Mouse (Mus musculus): Measurements from ENCODE around the gene Ankdd1a. TPM values are rescaled to one million over a fixed set of nuclear protein-coding genes. Genes with fewer than 3 reads are reported as not detected.

The Ankdd1a gene
- polyA plus RNA-seq, 1 experiment from 2014 or later, result 0.23 TPM

- H3K27me3 ChIP-seq, result no peaks in the 10 kb centered on the region
- ATAC-seq (replicated peaks), result no peak
- H3K4me1 ChIP-seq, result no peaks in the 10 kb centered on the region
- WGBS, result 66% methylated on average over 13 of the region's 13 CpGs
- H3K4me3 ChIP-seq, result no peak overlapping the region
- no peaks in the 10 kb centered on the region for H3K36me3 ChIP-seq
- no peaks in the 10 kb centered on the region for H3K9me3 ChIP-seq
- no peak overlapping the region for H3K9ac ChIP-seq (replicated peaks)
- H3K4me2 ChIP-seq (replicated peaks), result no peak overlapping the region
- no peak overlapping the region for H3K27ac ChIP-seq (replicated peaks)
Measured at GRCm38 (mm10) chr9:65541126-65542068, 21.4 kb upstream of the Ankdd1a start.

DNA sequence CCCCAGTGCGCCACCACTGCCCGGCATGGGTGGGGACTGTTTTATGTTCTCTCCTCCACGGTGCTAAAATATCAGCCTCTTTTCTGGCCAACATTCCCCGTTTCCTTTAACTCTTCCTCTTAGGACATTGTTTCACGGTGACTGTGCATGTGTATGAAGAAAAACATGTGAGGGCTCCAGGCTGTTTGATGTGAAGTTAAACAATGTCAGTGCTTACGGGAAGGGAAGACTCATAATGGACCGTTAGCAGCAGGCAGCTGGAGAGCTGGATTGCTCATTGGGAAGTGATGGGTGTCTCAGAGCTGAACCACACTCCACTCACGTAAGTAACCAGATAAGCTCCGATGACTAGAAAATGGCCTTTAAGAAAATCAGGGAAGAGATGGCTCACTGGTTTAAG lies 19.7 kb upstream of the Ankdd1a start:
- Histone ChIP-seq H3K27ac (replicated peaks) (no peak overlapping the region), H3K4me1 (no peaks in the 10 kb centered on the region), H3K36me3 (no peaks in the 10 kb centered on the region), H3K9me3 (no peaks in the 10 kb centered on the region), H3K27me3 (no peaks in the 10 kb centered on the region), H3K4me2 (replicated peaks) (no peak overlapping the region), H3K9ac (replicated peaks) (no peak overlapping the region), H3K4me3 (no peak overlapping the region)
- ATAC-seq (replicated peaks), result no peak
- WGBS, result 84% methylated on average over 9 of the region's 9 CpGs

DNA sequence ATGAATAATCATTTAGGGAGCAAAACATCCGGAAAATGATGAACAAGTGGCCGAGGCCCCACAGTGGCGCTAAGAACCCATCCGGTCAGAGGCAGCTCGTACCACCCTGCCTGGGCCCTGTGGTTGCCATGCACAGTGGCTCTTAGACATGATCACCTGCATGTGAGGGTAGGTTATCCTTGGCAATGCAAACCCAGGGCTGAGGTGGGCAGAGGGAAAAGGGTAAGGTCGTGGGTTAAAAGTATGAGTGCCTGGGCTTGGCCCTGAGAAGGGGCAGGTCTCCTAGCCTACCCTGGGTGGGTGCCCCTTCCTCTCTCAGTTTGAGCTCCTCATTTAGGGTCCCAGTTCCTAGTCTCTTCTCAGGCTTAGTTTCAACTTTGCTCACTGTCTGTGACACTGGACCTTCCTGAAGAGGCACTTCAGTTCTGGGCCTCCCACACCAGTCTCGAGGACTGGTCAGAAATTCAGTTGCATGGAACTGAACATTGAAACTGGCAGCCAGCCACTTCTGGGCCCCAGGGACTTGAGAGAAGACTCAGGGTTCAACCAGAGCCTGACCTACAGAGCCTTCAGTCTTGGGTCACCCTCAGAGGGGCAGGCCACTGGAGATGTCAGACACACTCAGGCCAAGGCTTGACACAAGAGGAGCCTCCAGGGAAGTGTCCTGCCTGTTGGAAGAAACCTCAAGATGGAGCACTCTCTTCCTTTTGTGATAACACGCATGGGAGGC lies 18.1 kb upstream of the Ankdd1a start:
- Histone ChIP-seq H3K4me1 (no peaks in the 10 kb centered on the region), H3K4me2 (replicated peaks) (no peak overlapping the region), H3K4me3 (no peak overlapping the region), H3K9me3 (no peaks in the 10 kb centered on the region), H3K9ac (replicated peaks) (no peak overlapping the region), H3K27ac (replicated peaks) (no peak overlapping the region), H3K36me3 (no peaks in the 10 kb centered on the region), H3K27me3 (no peaks in the 10 kb centered on the region)
- WGBS, result 87% methylated on average over 8 of the region's 8 CpGs
- no peak for ATAC-seq (replicated peaks)

GRCm38 (mm10) chr9:65536491-65536890 lies 16.5 kb upstream of the Ankdd1a start:
- Histone ChIP-seq H3K4me2 (replicated peaks) (no peak overlapping the region), H3K27me3 (no peaks in the 10 kb centered on the region), H3K9ac (replicated peaks) (no peak overlapping the region), H3K4me3 (no peak overlapping the region), H3K4me1 (no peaks in the 10 kb centered on the region), H3K36me3 (no peaks in the 10 kb centered on the region), H3K27ac (replicated peaks) (no peak overlapping the region), H3K9me3 (no peaks in the 10 kb centered on the region)
- ATAC-seq (replicated peaks), result no peak
- WGBS, result 80% methylated on average over 4 of the region's 4 CpGs

- ATAC-seq (replicated peaks), result no peak
- no peak overlapping the region for H3K27ac ChIP-seq (replicated peaks)
- H3K4me1 ChIP-seq, result no peaks in the 10 kb centered on the region
- no peaks in the 10 kb centered on the region for H3K36me3 ChIP-seq
- 86% methylated on average over 10 of the region's 11 CpGs for WGBS
- H3K9ac ChIP-seq (replicated peaks), result no peak overlapping the region
- no peaks in the 10 kb centered on the region for H3K27me3 ChIP-seq
- H3K4me3 ChIP-seq, result no peak overlapping the region
- H3K4me2 ChIP-seq (replicated peaks), result no peak overlapping the region
- H3K9me3 ChIP-seq, result no peaks in the 10 kb centered on the region
Measured at GRCm38 (mm10) chr9:65535789-65536469, 15.9 kb upstream of the Ankdd1a start.

DNA sequence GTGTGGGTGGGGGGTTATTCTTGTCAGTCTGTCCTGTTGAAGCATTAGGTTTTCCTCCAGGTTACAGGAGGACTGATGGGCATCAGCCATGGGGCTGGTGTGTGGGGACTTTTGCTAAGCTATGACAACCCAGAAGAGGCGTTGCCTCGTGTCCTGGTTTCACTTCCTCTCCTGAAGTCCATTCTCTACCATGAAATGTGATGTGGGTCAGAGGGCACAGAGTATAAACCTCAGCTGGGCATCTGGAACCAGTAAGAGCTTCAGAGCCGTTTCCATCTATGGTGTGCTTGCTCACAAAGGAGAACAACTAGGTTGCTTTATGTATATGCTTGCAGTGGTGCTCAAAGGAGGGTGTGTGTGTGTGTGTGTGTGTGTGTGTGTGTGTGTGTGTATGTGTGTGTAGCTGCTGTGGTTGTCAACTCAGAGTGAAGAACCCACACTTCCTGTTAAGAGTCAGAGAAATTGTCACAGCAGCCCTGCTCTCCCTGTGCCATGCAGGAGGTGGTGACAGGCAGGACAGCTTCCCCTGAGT lies 15.3 kb upstream of the Ankdd1a start:
- Histone ChIP-seq H3K9me3 (no peaks in the 10 kb centered on the region), H3K36me3 (no peaks in the 10 kb centered on the region), H3K27ac (replicated peaks) (no peak overlapping the region), H3K4me3 (no peak overlapping the region), H3K27me3 (no peaks in the 10 kb centered on the region), H3K4me1 (no peaks in the 10 kb centered on the region), H3K9ac (replicated peaks) (no peak overlapping the region), H3K4me2 (replicated peaks) (no peak overlapping the region)
- 89% methylated on average over 3 of the region's 3 CpGs for WGBS
- no peak for ATAC-seq (replicated peaks)

DNA sequence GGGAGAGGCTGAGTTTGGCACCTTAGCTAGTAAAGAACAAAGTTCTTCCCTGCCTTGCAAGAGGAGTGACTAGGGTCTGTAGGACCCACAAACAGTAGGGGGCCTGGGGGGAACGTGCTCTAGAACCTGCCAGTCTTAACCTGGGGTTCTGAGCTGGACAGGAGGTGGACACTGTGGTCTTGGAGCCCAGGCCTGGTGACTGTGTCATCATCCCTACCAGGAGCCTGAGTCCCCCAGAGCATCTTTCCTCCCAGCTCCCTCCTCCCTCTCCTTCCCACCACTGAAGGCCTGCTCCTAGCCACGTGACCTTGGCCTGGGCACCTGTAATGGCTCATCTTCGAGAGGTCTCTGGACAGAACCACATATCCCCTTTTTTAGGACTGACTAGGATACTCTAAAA lies 14.1 kb upstream of the Ankdd1a start:
- Histone ChIP-seq H3K36me3 (no peaks in the 10 kb centered on the region), H3K9ac (replicated peaks) (no peak overlapping the region), H3K27me3 (no peaks in the 10 kb centered on the region), H3K4me2 (replicated peaks) (no peak overlapping the region), H3K27ac (replicated peaks) (no peak overlapping the region), H3K4me3 (no peak overlapping the region), H3K9me3 (no peaks in the 10 kb centered on the region), H3K4me1 (no peaks in the 10 kb centered on the region)
- 88% methylated on average over 3 of the region's 3 CpGs for WGBS
- ATAC-seq (replicated peaks), result no peak

DNA sequence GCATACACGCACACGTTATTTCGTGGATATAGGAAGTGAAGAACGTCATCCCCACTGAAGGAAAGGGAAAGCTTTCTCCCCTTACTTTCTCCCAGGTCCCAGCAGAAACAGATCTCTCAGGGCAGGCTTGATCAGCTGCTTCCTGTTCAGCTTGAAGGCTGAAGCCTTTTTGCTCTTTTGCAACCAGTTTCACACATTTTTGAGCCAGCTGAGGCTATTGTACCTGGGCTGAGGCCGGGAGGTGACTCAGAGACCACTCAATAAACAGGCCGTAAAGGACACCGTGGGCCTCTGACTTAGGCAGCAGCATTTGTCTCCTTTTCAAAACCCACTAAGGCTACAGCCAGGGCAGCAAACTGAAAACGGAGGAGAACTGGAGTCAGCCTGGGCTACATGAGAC lies 13.0 kb upstream of the Ankdd1a start:
- Histone ChIP-seq H3K4me1 (no peaks in the 10 kb centered on the region), H3K9me3 (no peaks in the 10 kb centered on the region), H3K27me3 (no peaks in the 10 kb centered on the region), H3K27ac (replicated peaks) (no peak overlapping the region), H3K9ac (replicated peaks) (no peak overlapping the region), H3K36me3 (no peaks in the 10 kb centered on the region), H3K4me2 (replicated peaks) (no peak overlapping the region), H3K4me3 (no peak overlapping the region)
- WGBS, result 83% methylated on average over 8 of the region's 8 CpGs
- no peak for ATAC-seq (replicated peaks)

DNA sequence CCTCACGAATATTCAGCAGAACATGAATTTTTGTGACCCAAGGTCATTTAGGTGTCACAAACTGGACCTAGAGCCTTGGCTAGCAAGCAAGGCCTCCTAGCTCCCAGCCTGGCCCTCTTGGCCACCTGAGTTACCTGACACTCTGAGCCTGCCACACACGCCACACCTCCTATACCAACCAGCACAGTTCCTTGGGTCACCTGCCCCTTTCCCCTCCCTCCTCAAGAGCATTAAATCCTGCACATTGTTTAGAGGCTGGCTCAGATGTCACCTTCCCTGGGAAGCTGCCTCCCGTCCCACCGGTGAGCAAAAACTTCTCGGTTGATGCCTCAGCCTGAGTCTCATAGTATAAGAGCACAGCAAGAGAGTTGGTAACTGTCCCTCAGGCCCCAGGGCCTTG lies 11.3 kb upstream of the Ankdd1a start:
- no peak for ATAC-seq (replicated peaks)
- Histone ChIP-seq H3K36me3 (no peaks in the 10 kb centered on the region), H3K9me3 (no peaks in the 10 kb centered on the region), H3K27ac (replicated peaks) (no peak overlapping the region), H3K4me2 (replicated peaks) (no peak overlapping the region), H3K27me3 (no peaks in the 10 kb centered on the region), H3K4me3 (no peak overlapping the region), H3K9ac (replicated peaks) (no peak overlapping the region), H3K4me1 (no peaks in the 10 kb centered on the region)
- WGBS, result 82% methylated on average over 5 of the region's 5 CpGs

DNA sequence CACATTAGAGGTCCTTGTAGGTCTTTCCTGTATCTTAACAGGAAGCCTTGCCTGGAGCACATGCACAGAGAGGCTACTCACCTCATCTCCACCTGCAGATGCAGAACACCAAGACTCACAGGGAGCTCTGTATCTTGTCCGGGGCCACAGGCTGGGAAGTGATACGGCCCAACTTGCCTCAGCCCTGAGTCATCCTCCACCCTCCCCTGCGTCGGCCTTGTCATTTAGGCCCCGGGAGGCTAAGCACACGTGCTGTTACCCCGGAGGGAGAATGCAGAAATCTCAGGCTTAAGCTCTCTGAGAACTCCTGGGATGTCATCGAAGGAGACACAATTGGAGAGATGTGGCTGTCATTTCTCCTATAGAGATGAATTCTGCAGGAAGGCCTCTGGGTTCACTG lies 9.7 kb upstream of the Ankdd1a start:
- H3K9me3 ChIP-seq, result no peaks in the 10 kb centered on the region
- H3K4me1 ChIP-seq, result no peaks in the 10 kb centered on the region
- no peaks in the 10 kb centered on the region for H3K36me3 ChIP-seq
- H3K27ac ChIP-seq (replicated peaks), result no peak overlapping the region
- no peak for ATAC-seq (replicated peaks)
- H3K27me3 ChIP-seq, result no peaks in the 10 kb centered on the region
- no peak overlapping the region for H3K4me2 ChIP-seq (replicated peaks)
- no peak overlapping the region for H3K4me3 ChIP-seq
- no peak overlapping the region for H3K9ac ChIP-seq (replicated peaks)
- 61% methylated on average over 8 of the region's 8 CpGs for WGBS

- WGBS, result 88% methylated on average over 6 of the region's 6 CpGs
- H3K27ac ChIP-seq (replicated peaks), result no peak overlapping the region
- H3K4me3 ChIP-seq, result no peak overlapping the region
- no peaks in the 10 kb centered on the region for H3K36me3 ChIP-seq
- no peaks in the 10 kb centered on the region for H3K9me3 ChIP-seq
- no peak overlapping the region for H3K9ac ChIP-seq (replicated peaks)
- H3K27me3 ChIP-seq, result no peaks in the 10 kb centered on the region
- 0 out of 2 replicates have a peak, but pooled peaks cover 3% of the 10 kb centered on the region for H3K4me1 ChIP-seq
- no peak overlapping the region for H3K4me2 ChIP-seq (replicated peaks)
- no peak for ATAC-seq (replicated peaks)
Measured at GRCm38 (mm10) chr9:65528417-65529038, 8.5 kb upstream of the Ankdd1a start.
